Mouse (Mus musculus) spleen, adult 2 months (tissue): ENCODE measurements around the gene Clstn3. TPM values are rescaled to one million over a fixed set of nuclear protein-coding genes. Genes with fewer than 3 reads are reported as not detected.
"Not testable (repeated sequence)": the region's sequence is repeated elsewhere in the genome, so short reads cannot be mapped to it uniquely, and the experiment has no call there.

Experiments used
- DNase-seq, 2 experiments: peaks; one replicate each; pipeline versions ENCODE4 v3.0.0 to v3.0.0-alpha.2; 2012 to 2021; ENCODE audit warnings: low spot score in 2 of 2, low read depth in 1 of 2
- H3K27ac ChIP-seq: fragments of 200-500 bp; 2 replicates; pipeline ENCODE4 v1.5.1; 2012; ENCODE audit warnings: low read length, inconsistent platforms; ENCODE audit not compliant: insufficient read depth
- H3K27me3 ChIP-seq: fragments of 200-500 bp; 2 replicates; pipeline ENCODE4 v1.6.1; 2012; ENCODE audit warnings: mild to moderate bottlenecking, moderate library complexity, low read length, inconsistent platforms; ENCODE audit not compliant: control insufficient read depth, insufficient read depth
- H3K36me3 ChIP-seq: fragments of 200-500 bp; 2 replicates; pipeline ENCODE4 v1.6.1; 2012; ENCODE audit warnings: mild to moderate bottlenecking, low read length, inconsistent platforms; ENCODE audit not compliant: control insufficient read depth, insufficient read depth
- H3K4me1 ChIP-seq: fragments of 200-500 bp; 2 replicates; pipeline ENCODE4 v1.6.1; 2011; ENCODE audit warnings: inconsistent platforms; ENCODE audit not compliant: control insufficient read depth, insufficient read depth, insufficient read length
- H3K4me3 ChIP-seq: fragments of 200-500 bp; 2 replicates; pipeline ENCODE4 v1.5.1; 2011; ENCODE audit warnings: mild to moderate bottlenecking, inconsistent platforms; ENCODE audit not compliant: insufficient read depth, insufficient read length; ENCODE audit errors: extremely low read depth
- CTCF ChIP-seq: fragments of 200-500 bp; IDR thresholded peaks from 2 replicates; pipeline ENCODE4 v1.5.1; 2011; ENCODE audit warnings: mild to moderate bottlenecking, inconsistent platforms; ENCODE audit not compliant: insufficient read depth, insufficient read length, insufficient replicate concordance; ENCODE audit errors: extremely low read depth
- POLR2A ChIP-seq: fragments of 200-500 bp; IDR thresholded peaks from 2 replicates; pipeline ENCODE4 v1.6.1; 2011; ENCODE audit warnings: low read depth, low read length, inconsistent platforms
- WGBS: fragments of 180-500 bp; shearing (Covaris S2); methylation state at CpG from one replicate; pipeline ENCODE4 v1.1.7; 2018; 5-methylcytosine and 5-hydroxymethylcytosine counted together
- polyA plus RNA-seq: library from polyadenylated mRNA; depleted of rRNA; stranded (reverse); fragments of >200 nt; gene quantifications from 2 replicates; pipeline ENCODE4 v1.2.3, GENCODE M21; 2012; rRNA removed

The Clstn3 gene
- 0.68 and 0.95 TPM in 2 replicates for polyA plus RNA-seq

DNA sequence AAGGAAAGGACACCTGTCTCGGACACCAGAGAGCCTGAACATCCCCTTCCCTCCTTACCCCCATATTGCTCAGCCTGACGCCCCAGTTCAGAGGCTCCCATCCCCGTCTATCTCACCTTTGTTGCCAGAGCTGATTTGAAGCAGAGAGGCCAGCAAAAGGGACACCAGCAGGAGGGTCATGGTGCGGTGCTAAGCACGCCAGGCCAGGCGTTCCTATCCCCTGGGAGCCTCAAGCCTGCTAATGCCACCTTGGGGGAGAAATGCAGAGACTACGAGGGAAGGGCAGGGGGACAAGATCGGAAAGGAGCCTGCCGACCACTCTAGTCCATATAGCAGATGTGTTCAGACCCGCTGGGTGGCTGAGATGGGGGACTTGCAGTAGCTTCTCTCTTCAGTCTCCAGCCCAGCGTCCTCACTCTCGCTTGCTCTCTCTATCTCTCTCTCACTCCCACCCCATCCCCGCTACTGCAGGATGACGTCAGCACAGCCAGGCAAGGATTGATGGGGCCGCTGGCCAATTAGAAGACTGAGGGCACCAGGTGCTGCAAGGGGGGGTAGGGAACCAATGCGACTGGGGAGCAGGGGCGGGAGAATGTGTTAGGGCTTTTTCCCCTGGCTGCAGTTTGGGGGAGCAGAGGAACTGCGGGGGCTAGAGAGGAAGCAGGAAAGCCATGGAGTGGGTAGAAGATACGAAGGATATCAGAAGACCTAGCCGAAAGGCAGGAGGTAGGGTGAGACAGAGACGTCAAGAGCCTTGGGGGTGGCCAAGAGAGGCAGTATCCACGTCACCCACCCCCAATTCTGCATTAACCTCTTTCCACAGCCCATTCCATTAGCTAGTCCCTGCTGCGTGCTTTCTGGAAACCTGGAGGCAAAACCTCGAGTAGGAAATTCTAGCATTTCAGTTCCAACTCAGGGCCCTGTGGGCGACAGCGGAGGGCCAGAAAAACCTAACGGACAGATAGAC is at the start of gene Clstn3:
Gene Clstn3, minus strand, starts transcription at position 490 of the 967 bp plus-strand sequence.
- no peaks in the 10 kb centered on the region for H3K27me3 ChIP-seq
- 15% methylated on average over 27 of the region's 27 CpGs for WGBS
- no peaks in the 10 kb centered on the region for H3K36me3 ChIP-seq
- H3K4me1 ChIP-seq = no peaks in the 10 kb centered on the region
- 0 out of 2 replicates have a peak within 1 kb of the TSS, but pooled peaks have one; percentile 8 for H3K4me3 ChIP-seq
- TF ChIP-seq POLR2A (no peak), CTCF (no peak)
- H3K27ac ChIP-seq = no peak within 1 kb of the TSS
- peak in 1 of 2 experiments; percentile 61 for DNase-seq

DNA sequence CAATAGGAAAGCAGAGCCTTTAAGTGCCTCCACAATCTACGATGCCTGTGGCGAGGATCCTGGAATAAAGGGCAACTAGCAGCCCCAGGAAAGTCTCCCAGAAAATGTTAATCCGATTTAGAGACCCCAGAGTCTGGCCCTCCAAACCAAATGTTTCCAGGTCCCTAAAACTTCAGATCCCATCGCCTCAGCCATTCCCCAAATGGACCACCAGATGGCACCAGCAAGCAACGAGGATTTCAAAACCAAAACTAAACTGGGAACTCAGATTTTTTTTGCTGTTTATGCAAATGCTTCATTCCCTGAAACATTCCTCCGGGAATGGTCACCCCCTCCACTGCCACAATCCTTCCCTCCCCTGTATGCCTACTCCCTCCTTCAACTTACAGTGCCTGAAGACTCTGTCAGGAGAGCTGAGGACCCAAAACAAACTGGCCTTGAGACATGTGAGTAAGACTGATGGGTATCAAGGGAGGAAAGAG is 47.8 kb upstream of the Clstn3 start, which contains the start of gene C1ra:
Gene C1ra, plus strand, starts transcription at position 51 of the 482 bp plus-strand sequence.
- DNase-seq = peak; percentile 8 to 35
- H3K36me3 ChIP-seq = no peaks in the 10 kb centered on the region
- H3K27me3 ChIP-seq = no peaks in the 10 kb centered on the region
- H3K4me1 ChIP-seq = no peaks in the 10 kb centered on the region
- H3K27ac ChIP-seq = no peak within 1 kb of the TSS
- peak; percentile 33; the same call in 1 of the 2 replicates for TF ChIP-seq CTCF
- no peak for TF ChIP-seq POLR2A
- peak within 1 kb of the TSS; percentile 44 for H3K4me3 ChIP-seq
- WGBS = 6% methylated on average over 6 of the region's 6 CpGs

DNA sequence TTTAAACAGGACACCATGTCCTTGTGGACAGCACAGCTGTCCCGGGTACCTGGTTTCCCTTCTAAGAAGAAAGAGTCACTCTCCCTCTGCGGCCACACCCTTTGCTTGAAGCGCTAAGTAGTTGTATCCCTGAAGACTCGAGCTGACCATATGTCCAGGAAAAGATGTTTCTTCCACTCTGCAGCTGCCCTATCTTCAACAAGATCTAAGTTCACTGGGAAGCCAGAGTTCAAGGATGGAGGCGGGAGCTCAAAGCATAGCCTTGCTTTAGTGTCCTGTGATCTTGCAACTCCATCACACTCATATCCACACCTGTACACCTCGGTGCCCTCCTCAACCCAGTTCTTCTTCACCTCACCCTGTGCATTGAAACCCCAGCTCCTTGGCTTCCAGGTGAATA is 47.3 kb upstream of the Clstn3 start:
- WGBS = 66% methylated on average over 6 of the region's 6 CpGs
- no peak for DNase-seq
- Histone ChIP-seq H3K4me3 (no peak overlapping the region), H3K27me3 (no peaks in the 10 kb centered on the region), H3K36me3 (no peaks in the 10 kb centered on the region), H3K4me1 (no peaks in the 10 kb centered on the region), H3K27ac (no peak overlapping the region)
- TF ChIP-seq CTCF = no peak
- TF ChIP-seq POLR2A = no peak

DNA sequence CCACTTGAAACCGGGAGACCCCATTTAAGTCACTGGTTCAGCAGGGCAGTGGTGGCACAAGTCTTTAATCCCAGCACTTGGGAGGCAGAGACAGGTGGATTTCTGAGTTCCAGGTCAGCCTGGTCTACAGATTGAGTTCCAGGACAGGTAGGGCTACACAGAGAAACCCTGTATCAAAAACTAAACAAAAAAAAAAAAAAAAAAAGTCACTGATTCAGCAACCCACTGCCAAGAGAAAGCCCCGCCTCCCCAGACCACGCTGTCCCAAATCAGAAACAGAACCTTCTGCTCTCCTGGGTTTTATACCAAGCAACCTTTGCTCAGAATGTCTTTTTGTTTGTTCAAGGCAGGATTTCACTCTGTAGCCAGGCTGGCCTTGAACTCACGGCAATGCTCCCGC is 44.6 kb upstream of the Clstn3 start:
- H3K27me3 ChIP-seq, H3K4me1 ChIP-seq, H3K36me3 ChIP-seq, H3K27ac ChIP-seq, H3K4me3 ChIP-seq, DNase-seq: not testable (repeated sequence)
- 84% methylated on average over 5 of the region's 5 CpGs for WGBS

DNA sequence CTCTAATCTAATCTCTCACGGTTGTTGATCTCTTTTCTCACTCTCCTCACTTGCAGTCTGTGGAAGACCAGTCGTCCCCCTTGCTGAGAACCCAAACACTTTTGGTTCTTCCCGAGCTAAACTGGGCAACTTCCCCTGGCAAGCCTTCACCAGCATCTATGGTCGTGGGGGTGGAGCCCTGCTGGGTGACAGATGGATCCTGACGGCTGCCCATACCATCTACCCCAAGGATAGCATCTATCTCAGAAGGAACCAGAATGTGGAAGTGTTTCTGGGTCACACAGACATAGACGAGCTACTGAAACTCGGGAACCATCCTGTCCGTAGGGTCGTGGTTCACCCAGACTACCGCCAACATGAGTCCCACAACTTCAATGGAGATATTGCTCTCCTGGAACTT is 43.7 kb upstream of the Clstn3 start:
- H3K4me3 ChIP-seq = no peak overlapping the region
- WGBS = 61% methylated on average over 10 of the region's 10 CpGs
- no peaks in the 10 kb centered on the region for H3K36me3 ChIP-seq
- H3K4me1 ChIP-seq = peaks cover 3% of the 10 kb centered on the region; the same call in 1 of the 2 replicates
- H3K27ac ChIP-seq = no peak overlapping the region
- H3K27me3 ChIP-seq = no peaks in the 10 kb centered on the region
- no peak for DNase-seq
- TF ChIP-seq CTCF = no peak

DNA sequence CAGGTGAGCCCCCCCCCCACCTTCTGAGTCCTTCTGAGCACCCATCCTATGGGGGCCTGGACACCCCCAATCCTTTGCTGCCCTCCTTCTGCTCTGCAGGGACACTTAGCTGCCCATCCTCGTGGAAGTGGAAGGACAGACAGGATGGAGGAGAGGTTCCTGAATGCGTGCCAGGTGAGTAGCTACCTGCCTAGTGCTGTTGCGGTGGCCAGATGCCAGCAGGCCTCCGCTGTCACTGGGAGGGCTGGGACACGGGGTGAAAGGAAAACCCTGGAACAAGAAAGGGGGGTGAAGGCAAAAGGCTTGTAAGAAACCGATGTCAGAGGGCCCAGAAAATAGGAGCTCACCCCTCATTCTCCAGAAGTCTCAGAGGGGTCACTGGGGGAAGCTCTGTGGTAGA is 42.4 kb upstream of the Clstn3 start:
- no peak overlapping the region for H3K4me3 ChIP-seq
- no peaks in the 10 kb centered on the region for H3K27me3 ChIP-seq
- peaks cover 3% of the 10 kb centered on the region; the same call in 1 of the 2 replicates for H3K4me1 ChIP-seq
- 88% methylated on average over 6 of the region's 6 CpGs for WGBS
- H3K36me3 ChIP-seq = no peaks in the 10 kb centered on the region
- H3K27ac ChIP-seq = no peak overlapping the region
- DNase-seq = no peak
- no peak for TF ChIP-seq CTCF
- TF ChIP-seq POLR2A = no peak

DNA sequence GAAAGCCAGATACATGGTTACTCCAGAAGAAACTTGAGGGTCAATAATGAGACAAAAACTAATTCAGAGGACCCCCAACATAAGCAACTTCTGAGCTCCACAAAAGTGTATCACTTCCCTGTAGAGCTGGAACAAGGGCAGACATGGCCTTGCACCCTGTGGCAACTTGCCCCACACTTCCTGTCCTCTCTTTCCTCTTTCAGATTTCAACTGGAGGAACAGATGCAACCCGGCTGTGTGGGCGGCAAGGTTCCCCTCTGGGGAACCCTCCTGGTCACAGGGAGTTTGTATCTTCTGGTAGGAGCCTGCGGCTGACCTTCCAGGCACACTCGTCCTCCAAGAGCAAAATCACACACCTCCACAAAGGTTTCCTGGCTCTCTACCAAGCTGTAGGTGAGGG is 40.4 kb upstream of the Clstn3 start:
- TF ChIP-seq POLR2A (no peak), CTCF (no peak)
- no peaks in the 10 kb centered on the region for H3K36me3 ChIP-seq
- peak overlapping the region; percentile 2; the same call in 1 of the 2 replicates for H3K27ac ChIP-seq
- H3K27me3 ChIP-seq = no peaks in the 10 kb centered on the region
- 4% methylated on average over 4 of the region's 4 CpGs for WGBS
- H3K4me3 ChIP-seq = no peak overlapping the region
- H3K4me1 ChIP-seq = peaks cover 3% of the 10 kb centered on the region; the same call in 1 of the 2 replicates
- DNase-seq = peak in 1 of 2 experiments; percentile 10
